Mouse (Mus musculus) adipocyte (in vitro differentiated cells): ENCODE measurements around the gene Unc119b.
"Not testable (repeated sequence)": the region's sequence is repeated elsewhere in the genome, so short reads cannot be mapped to it uniquely, and the experiment has no call there.

Experiments used
- DNase-seq: peaks from one replicate; pipeline ENCODE4 v3.0.0-alpha.2; 2016; ENCODE audit warnings: low spot score

Gene Unc119b

GRCm38 (mm10) chr5:115158040-115158983 lies 23.5 kb upstream of the Unc119b start, which contains the start of gene Mlec:
Gene Mlec, minus strand, starts transcription at chr5:115158179.
- DNase-seq, result peak; percentile 99

GRCm38 (mm10) chr5:115156933-115157589 lies 22.3 kb upstream of the Unc119b start:
- no peak for DNase-seq

GRCm38 (mm10) chr5:115156401-115156800 lies 21.6 kb upstream of the Unc119b start:
- no peak for DNase-seq

- DNase-seq, result no peak
These were observed 21.1 kb upstream of the Unc119b start for GRCm38 (mm10) chr5:115155831-115156230.

- no peak for DNase-seq
These were observed 20.4 kb upstream of the Unc119b start for GRCm38 (mm10) chr5:115155156-115155631.

GRCm38 (mm10) chr5:115152132-115152956 lies 17.6 kb upstream of the Unc119b start:
- DNase-seq, result no peak

- no peak for DNase-seq
These were observed 16.7 kb upstream of the Unc119b start for GRCm38 (mm10) chr5:115151457-115151856.

GRCm38 (mm10) chr5:115150991-115151390 lies 16.2 kb upstream of the Unc119b start:
- DNase-seq, result no peak

GRCm38 (mm10) chr5:115149675-115150459 lies 15.1 kb upstream of the Unc119b start:
- DNase-seq, result no peak

- DNase-seq, result not testable (repeated sequence)
These were observed 14.1 kb upstream of the Unc119b start for GRCm38 (mm10) chr5:115148872-115149271.

- DNase-seq, result no peak
These were observed 13.6 kb upstream of the Unc119b start for GRCm38 (mm10) chr5:115148378-115148777.

GRCm38 (mm10) chr5:115147388-115147787 lies 12.6 kb upstream of the Unc119b start:
- DNase-seq, result no peak

- DNase-seq, result no peak
These were observed 12.0 kb upstream of the Unc119b start for GRCm38 (mm10) chr5:115146747-115147130.

GRCm38 (mm10) chr5:115145976-115146746 lies 11.4 kb upstream of the Unc119b start:
- no peak for DNase-seq

- DNase-seq, result no peak
These were observed 10.6 kb upstream of the Unc119b start for GRCm38 (mm10) chr5:115145253-115145968.

- DNase-seq, result no peak
These were observed 9.7 kb upstream of the Unc119b start for GRCm38 (mm10) chr5:115144471-115144870.

- DNase-seq, result no peak
These were observed 8.8 kb upstream of the Unc119b start for GRCm38 (mm10) chr5:115143552-115143951.

- no peak for DNase-seq
These were observed 7.5 kb upstream of the Unc119b start for GRCm38 (mm10) chr5:115142166-115142697.

- no peak for DNase-seq
These were observed 6.0 kb upstream of the Unc119b start for GRCm38 (mm10) chr5:115140726-115141125.
